Mouse (Mus musculus) gastrocnemius, adult 18-20 months (tissue): ENCODE data around the gene Itga1. TPM values are rescaled to one million over a fixed set of nuclear protein-coding genes. Genes with fewer than 3 reads are reported as not detected.

Experiments
- DNase-seq: peaks from one replicate; pipeline ENCODE4 v3.0.0; 2021; ENCODE audit warnings: low spot score
- total RNA-seq, 2 experiments: library from RNA; stranded (reverse); gene quantifications; 2 replicates each; pipeline ENCODE4 v1.2.3; 2021

The Itga1 gene
- total RNA-seq, 2 experiments from 2014 or later = 8.0 to 8.4 TPM

DNA sequence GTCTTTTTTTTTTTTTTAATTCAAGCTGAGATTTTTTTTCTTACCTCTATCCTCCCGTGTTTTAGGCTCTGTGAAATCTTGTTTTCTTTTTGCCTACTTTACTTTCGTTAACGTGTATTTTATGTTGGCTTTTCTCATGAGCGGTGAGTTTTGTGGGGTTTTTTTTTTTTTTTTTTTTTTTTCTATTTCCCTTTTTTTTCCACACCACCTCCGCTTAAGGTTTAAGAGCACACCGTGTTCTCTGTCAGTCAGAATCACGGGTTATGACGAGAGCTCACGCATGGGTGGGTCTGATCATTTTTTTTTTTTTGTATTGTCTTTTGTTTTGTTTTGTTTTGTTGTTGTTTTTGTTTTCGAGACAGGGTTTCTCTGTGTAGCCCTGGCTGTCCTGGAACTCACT is 103.7 kb downstream of the Itga1 start:
- DNase-seq = no peak

DNA sequence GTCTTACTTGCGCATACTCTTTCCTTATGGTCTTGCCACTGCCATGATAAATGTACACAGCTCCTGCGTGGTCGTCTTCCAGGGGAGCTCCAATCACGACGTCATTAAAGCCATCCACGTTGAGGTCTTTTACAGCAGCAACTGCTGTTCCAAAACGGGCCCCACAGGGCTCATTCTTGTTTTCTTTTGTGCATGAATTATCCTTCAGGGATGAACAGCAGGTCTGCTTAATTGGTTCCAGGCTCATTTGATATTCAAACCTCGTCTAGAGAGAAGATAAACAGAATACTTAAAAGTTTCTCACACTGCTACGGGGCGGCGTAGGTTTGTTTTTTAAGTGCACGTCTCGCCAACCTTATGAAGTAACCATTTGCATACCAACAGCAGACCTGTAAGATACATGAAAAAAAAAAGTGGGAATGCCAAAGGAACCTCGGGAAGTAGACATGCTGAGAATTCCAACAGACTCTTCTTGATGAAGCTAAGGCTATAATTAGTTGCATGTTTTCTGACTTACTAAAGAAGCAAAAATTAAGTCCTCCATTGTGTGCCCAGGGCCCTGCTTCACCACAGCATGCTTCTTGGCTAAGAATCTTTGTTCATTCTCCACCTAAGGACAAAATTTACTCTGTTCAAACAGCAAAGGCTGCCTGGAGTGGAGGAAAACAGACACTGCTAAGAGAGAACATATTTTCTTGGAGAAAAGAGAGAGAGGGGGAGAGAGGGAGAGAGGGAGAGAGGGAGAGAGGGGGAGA is 109.3 kb downstream of the Itga1 start:
- DNase-seq = no peak

DNA sequence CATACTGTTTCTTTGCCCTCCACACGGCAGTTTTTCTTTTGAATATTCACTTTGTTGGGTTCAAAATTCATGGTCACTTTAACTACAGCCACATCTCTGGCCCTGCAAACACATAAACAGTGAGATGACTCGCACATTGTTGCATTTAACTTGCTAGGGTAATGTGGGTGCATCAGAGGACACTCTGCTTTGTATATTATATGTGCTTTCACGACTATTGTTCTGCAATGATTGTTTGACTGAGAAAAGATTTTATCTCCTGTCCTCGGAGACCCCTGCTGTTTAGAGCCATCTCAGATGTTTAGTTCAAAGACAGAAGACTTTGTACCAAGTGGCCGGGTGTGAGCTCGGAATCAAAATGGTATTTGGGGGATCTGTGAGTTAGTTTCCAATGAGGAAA is 114.1 kb downstream of the Itga1 start:
- no peak for DNase-seq

DNA sequence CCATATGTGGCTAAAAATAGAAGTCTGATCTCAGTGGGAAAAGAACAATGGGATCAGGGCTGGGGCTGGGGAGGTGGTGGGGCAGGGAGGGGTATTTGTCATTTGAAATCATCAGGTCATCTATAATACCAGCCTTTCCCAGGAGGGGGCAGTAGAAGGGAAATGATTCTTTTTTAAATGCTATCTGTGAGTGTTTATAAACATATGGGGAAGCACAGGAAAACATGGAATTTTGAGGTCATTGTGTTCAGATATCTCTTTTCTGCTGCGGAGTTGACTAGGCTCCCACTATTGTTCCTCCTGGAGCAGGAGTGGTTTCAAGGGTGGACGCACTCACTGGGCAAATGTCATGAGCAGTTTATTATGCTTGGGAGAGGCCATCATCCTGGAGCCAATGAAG is 114.6 kb downstream of the Itga1 start:
- DNase-seq = peak; percentile 22

DNA sequence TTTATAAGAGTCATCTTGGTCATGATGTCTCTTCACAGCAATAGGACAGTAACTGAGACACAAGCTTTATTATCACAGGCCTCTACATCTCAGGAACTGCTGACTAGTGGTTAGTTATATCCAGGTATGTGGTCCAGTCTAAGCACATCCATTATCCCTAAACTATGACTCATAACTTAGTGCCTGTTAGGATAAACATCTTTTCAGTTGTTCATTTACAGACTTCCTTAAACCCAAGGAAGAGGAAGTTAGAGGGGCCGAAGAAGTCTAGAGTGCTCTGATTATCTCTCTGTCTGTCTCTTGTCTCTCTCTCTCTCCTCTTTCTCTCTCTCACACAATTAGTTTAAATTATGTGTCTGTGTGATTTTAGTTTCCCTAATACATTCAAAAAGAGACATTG is 117.1 kb downstream of the Itga1 start:
- DNase-seq = no peak

DNA sequence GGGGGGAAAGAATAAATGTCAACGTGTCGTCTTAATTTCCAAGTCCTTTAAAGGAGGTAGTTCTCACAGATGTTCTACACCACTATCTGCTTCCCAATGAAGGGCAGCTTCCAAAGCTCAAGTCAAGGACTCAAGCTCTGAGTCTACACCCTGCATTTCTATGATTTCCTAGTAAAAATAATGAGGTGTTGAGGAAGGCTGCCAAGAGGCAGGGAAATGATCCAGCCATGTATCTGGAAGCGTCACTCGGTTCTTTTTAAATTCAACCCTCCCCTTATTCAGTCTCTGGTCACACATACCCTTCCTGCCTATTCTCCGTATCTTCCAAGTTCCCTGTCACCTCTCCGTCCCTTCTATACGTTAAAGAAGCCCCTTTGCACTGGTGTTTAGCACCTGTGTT is 118.6 kb downstream of the Itga1 start:
- no peak for DNase-seq

DNA sequence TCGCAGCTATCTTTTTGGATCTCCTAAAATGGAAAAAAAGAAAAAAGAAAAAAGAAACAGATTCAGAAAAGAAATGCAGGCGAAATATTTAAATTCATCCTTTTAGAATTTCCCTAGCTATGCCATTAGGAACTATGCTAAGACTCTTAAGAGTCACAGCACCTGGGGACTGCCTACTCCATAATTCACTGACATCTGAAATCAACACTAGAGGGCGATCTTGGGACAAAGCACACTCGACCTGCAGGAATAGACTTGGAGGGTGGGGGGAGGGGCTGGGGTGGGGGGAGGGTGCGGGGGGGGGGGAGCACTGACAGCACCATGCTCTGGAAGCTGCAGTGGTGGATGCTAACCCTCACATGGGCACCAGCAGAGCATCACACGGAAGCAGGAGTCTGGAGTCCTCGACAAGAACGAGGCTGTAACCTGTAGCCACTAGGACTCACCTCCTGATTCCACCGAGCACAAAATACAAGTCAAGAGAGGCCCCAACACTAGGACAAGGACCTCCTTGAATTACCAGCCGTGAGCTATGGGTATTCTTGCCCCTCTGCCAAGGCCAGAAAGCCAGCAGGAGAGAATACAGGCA is 120.8 kb downstream of the Itga1 start:
- no peak for DNase-seq

DNA sequence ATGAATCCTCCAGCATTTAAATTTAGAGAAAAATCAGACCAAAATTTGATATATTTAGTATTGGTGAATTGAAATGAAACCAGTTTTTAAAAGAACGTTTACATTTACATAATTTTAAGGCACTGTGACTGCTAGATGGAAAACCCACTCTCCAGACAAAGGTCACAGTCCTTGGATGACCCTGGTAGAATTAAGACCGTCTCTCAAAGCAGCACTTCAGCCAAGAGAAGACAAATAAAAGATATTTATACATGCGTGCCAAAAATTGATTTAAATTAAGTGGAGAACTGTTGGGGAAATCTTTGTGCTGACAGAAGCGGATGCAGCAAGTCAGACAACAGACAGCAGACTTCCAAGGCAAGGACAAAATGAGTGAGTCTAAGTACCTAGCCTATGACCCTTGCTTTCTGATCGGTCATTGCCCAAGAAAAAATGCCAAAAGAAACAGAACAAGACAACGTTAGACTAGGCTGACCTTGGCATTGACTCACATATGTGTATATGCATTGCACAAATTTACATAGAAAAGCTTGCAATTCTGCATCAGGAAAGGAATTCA is 127.2 kb downstream of the Itga1 start:
- no peak for DNase-seq

DNA sequence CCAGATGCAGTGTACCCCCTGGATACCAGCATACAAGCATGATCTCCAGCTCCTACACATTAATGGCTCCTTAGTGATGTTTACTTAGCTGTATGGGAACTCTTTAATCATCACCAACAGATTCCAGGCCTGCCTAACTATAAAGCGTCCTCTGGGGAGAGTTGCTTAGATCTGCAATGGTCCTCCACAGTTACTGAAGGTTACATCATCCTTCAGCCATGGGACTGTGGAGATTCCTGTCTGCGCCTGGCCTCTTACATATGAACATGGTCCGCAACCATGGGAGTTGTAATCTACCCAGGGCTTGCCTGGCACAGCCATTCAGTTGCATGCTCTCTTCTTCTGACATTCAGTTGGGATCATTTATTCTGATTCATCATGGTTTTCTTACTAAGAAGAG is 129.9 kb downstream of the Itga1 start:
- no peak for DNase-seq

DNA sequence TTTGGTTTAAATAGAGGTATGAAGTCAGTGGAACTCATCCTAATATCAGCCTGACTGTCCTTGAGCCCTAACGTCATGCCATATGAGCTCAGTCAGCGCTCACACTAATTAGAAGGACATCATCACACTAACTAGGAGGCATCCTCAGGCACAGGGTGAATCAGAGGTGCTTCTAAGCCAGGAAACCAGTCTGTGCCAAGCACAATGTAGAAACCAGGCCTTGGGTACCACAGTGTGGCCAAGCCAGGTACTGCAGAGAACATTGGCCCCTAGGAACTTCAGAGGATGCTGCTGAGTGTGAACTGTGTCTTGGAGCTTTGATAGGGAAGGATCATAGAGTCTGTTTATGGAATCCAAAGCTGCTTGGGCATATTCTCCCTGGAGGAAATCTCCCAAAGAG is 137.5 kb downstream of the Itga1 start:
- peak; percentile 68 for DNase-seq

DNA sequence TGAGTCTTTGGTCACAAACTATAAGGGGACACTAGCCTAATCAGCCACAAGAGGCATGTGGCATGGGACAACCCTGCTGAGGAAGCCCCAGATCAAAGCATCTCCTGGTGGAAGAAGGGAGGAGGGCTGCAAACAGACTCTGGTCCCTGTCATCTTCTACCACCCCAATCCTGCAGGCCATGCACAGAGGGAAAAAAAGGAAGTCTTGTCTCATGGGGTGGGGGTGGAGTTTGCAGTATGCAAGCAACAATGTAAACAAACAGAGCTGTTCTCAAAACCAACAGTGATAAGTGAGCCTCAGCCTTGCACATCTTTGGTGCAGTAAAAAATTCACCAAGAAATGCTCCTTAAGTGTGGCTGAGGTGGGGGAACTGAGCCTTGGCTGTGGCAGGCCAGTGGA is 147.2 kb downstream of the Itga1 start:
- no peak for DNase-seq

DNA sequence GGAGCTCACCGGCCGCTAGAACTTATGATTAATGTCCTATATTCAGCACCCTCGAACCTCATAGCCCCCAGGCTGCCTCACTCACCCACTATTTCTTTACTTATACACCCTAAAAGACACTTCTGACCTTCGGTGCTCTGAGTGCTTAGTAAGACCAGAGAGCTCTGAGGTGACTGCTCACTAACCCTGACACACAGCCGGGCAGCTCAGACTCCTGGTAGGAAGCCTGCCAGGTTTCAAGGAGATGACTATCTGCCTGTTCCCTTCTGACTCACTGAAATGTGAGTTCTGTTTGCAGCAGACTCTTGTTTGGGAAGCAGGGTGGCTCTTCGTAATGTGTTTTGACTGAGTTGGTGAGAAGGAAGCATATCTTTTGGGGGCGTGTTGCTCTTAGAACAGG is 168.2 kb downstream of the Itga1 start:
- no peak for DNase-seq

DNA sequence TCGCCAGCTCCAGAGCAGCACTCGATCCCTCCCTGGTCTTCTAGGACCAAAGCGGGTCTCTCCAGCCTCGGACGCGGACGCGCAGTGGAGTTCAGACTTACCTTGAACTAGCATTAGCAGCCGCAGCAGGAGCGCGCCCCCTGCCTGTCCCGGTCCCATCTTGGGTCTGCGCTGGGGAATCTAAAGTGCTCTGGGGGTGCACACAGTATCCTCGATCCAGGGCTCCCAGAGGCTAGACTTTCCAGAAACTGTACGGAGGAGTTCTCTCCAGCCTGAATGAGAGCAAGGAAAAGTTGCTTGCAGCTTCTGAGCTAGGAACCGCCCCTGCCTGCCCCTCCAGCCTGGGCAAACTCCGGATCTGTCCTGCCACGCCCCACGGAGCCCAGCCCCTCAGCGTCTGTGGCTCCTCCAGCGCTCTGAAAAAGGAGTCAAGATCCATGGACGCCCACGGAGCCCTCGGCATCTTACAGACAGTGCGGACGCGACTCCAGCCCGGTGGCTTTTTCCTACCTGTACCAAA is 169.9 kb downstream of the Itga1 start, which contains the start of gene Itga2:
Itga2 (minus strand) TSS at position 326 of the 520 bp plus-strand sequence.
- DNase-seq = peak; percentile 50

DNA sequence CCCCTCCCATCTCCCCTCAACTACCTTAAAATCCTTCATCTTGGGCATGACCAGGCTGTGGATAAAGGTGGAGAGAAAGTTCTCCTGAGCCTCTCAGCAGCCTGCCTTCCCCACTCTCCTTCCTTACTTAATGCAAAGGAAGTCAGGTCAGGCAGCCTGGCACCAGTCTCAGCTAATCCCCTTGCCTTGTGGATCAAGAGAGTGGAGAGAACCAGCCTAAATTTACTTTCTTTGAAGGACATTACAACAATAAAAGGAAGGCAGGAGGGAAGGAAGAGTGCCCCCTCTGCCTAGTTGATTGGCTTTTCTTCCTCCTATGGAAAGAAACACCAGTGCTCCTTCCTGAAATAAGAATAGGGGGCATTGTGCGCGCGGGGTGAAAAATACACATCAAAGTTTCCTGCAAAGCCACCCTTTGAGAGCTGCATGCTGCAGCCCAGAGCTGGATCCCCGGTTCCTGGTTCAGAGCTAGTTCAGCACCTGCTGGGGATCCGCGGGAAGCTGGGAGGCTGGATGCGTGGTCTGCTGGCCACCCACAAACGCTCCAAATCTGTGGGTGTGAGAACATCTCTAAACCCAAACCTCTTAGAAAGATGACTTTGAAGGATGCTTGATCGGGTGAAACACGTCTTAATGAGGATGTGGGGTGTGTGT is 170.6 kb downstream of the Itga1 start:
- no peak for DNase-seq

DNA sequence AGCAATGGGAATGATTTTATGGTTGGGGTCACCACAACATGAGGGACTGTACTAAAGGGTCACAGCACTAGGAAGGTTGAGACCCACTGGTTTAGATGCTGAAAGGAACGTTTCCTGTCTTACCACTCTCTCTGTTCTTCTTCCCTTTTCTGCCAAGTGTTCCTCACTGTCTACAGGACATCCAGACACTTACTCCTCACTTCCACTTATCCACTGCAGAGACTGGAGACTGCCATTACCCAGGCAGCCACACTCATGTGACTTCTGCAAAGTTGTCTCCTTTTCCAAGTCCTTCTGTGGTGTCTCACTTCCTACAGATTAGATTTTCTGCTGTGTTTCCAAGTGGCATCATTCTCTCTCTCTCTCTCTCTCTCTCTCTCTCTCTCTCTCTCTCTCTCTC is 177.0 kb downstream of the Itga1 start:
- DNase-seq = no peak

DNA sequence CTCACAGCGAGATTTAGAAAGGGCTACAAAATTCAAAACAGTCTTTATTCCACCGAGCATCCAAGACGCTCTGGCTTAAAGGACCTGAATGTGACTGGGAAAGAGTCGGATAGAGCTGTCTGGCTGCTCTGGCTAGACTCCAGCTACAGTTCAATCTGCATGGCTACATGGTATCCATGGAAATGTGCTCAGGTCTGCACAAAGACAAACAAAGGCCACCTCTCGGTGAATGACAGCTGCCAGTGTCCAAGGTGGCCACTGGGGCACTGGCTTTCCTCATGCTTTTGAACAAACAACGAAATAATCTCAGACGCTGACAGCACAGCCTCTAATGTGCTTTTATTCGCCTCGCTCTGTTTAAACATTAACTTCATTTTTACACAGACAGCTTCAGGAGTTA is 178.4 kb downstream of the Itga1 start:
- no peak for DNase-seq

DNA sequence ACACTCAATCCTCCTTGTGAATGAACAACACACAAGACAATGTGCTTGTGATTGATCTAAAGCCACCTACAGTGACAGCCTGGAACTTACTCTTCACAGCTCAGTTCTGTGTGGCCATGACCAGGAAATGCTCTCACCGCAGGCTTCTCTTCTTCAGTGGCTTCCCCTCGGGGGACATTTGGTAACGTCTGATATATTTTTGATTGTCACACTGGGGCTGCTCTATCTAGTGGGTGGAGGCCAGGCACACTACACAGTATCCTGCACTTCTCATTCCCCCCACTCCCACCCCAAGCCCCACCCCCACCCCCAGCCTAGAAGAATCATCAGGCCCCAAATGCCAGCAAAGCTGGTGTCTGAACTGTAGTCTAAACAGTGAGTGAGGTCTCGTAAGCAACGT is 186.0 kb downstream of the Itga1 start:
- DNase-seq = no peak

DNA sequence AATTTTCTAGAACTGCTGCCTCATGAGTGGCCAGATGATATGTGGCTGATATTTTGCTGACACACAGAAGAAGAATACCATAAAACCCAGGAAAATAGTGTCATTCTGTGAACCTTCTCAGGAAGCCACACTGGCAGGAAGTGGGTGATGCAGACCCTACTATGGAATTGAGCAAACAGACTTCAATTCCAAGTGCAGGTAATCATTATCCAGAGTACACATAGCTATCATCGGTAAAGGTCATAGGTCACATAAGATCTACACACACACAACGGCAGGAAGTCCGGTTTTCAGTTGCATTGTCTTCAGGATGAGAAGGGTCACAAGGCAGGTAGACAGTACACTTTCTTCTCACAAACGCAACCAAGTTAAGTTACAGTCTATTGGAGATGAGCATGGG is 186.8 kb downstream of the Itga1 start:
- no peak for DNase-seq

DNA sequence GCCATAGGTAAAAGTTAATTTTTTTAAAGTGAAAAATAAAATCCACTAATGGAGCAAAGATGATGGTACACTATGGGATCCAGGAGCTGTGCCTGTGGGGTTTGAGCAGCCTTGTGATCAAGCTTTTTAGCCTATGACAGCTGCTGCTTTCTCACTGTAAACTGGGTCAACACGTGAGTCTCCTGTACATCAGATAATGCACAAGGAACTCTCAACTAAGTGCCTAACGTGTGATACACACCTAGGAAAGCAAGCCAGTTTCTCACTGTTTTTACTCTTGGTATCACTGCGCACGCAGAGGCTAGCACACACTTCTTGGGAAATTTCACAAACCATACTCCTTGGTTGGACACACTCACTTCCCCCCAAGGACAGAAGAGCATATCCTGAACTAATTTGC is 187.2 kb downstream of the Itga1 start:
- DNase-seq = no peak

DNA sequence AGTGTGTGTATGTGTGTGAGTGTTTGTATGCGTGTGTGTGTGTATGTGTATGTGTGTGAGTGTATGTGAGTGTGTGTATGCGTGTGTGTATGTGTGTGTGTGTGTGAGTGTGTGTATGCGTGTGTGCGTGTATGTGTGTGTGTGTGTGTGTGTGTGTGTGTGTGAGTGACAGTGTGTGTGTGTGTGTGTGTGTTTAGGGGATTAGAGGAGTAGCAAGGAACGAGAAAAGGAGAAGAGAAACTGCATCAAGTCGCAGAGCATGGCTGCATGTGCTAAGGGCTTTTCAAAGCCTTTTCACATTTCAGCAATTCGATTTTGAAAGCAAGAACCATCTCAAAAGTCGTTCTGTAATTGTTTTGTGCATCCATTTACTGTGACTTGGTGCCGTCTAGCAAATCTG is 191.1 kb downstream of the Itga1 start:
- no peak for DNase-seq

DNA sequence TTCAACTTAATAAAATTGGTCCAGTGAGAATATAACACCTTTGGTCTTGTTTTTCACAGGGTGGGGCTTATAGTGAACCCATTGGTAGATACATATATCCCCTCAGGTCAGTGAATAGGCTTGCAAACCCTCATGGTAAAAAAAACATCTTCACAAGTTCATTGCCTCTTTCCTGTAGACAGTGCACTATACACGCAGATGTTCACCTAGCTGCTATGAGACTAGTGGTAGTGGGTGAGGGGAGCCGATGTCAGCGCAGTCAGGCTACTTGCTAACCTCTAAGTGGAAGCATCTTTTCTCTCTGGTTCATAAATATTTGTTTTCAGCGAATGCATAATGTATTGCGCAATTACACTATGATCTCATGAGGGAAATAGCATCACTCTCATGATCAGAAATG is 192.2 kb downstream of the Itga1 start:
- DNase-seq = no peak

DNA sequence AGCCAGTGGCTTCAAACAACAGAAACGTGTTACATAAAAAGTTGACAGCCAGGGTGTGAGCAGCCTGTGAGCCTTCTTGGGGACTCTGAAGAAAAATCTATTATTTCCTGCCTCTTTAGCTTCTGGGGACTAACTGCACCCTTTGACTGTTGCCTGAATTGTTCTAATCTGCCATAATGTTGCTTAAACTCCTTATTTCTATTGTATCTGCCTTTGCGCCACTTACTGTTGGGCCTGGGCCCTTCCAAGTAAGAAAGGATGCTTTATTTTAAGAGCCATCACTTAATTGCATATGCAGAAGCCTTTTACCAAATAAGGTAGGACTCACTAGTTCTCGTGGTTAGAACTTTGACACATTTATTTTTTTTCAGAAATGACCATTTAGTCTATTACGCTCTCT is 193.9 kb downstream of the Itga1 start:
- no peak for DNase-seq
